Mouse (Mus musculus) forebrain, postnatal 0 days (tissue): ENCODE data around the gene Il17rb. TPM values are rescaled to one million over a fixed set of nuclear protein-coding genes. Genes with fewer than 3 reads are reported as not detected.

Source experiments
- ATAC-seq: fragments of 200-750 bp; cut with Nextera tagmentation; 2 replicates; pipeline ENCODE4 v1.8.0; 2017; ENCODE audit warnings: mild to moderate bottlenecking, moderate library complexity
- DNase-seq: peaks from one replicate; pipeline ENCODE4 v3.0.0-alpha.2; 2015
- H3K27ac ChIP-seq: fragments of 300-500 bp; sonication (generic); 2 replicates; pipeline ENCODE4 v1.5.1; 2014; ENCODE audit warnings: low read depth, mild to moderate bottlenecking, antibody characterized with exemption, low read length, moderate library complexity, mixed read lengths
- H3K27me3 ChIP-seq: fragments of 300-500 bp; sonication (generic); 2 replicates; pipeline ENCODE4 v1.6.1; 2014; ENCODE audit warnings: mild to moderate bottlenecking, low read length, mixed read lengths; ENCODE audit not compliant: insufficient read depth
- H3K36me3 ChIP-seq: fragments of 300-500 bp; sonication (generic); 2 replicates; pipeline ENCODE4 v1.6.1; 2014; ENCODE audit warnings: mild to moderate bottlenecking, moderate library complexity; ENCODE audit not compliant: insufficient read depth
- H3K4me1 ChIP-seq: fragments of 300-500 bp; sonication (generic); 2 replicates; pipeline ENCODE4 v1.6.1; 2014; ENCODE audit warnings: antibody characterized with exemption; ENCODE audit not compliant: insufficient read depth
- H3K4me2 ChIP-seq: fragments of 300-500 bp; sonication (generic); 2 replicates; pipeline ENCODE4 v1.6.1; 2014; ENCODE audit warnings: low read depth, mild to moderate bottlenecking, moderate library complexity
- H3K4me3 ChIP-seq: fragments of 300-500 bp; sonication (generic); 2 replicates; pipeline ENCODE4 v1.5.1; 2014; ENCODE audit warnings: low read depth, low read length, mixed read lengths
- H3K9ac ChIP-seq: fragments of 300-500 bp; sonication (generic); 2 replicates; pipeline ENCODE4 v1.6.1; 2014; ENCODE audit warnings: mild to moderate bottlenecking
- H3K9me3 ChIP-seq: fragments of 300-500 bp; sonication (generic); 2 replicates; pipeline ENCODE4 v1.6.1; 2016; ENCODE audit warnings: low read length
- CTCF ChIP-seq: sonication (generic); IDR thresholded peaks from 2 replicates; pipeline ENCODE4 v1.5.1; 2016; ENCODE audit warnings: antibody characterized with exemption, control low read depth, low read depth
- WGBS: fragments of 180-500 bp; shearing (Covaris S2); extraction: QIAGEN DNeasy Blood & Tissue Kit; methylation state at CpG from one replicate; pipeline ENCODE4 v1.1.7; 2014; 5-methylcytosine and 5-hydroxymethylcytosine counted together
- polyA plus RNA-seq: library from polyadenylated mRNA; unstranded; fragments of >200 nt; fragmentation: Nextera tagmentation; extraction: Ambion mirVana; gene quantifications from 2 replicates; pipeline ENCODE4 v1.2.1, GENCODE M21; 2015
- total RNA-seq: library from RNA; depleted of rRNA; stranded (reverse); fragments of >200 nt; gene quantifications from 2 replicates; pipeline ENCODE4 v1.2.3, GENCODE M21; 2014; rRNA removed

The Il17rb gene
- total RNA-seq (0.71 and 0.92 TPM in 2 replicates), polyA plus RNA-seq (0.54 and 1.1 TPM in 2 replicates)

- WGBS, result 11% methylated on average over 54 of the region's 54 CpGs
- DNase-seq (peak; percentile 42), ATAC-seq (peak; percentile 61)
- no peak within 1 kb of the TSS for H3K27ac ChIP-seq
- peaks cover 11% of the 10 kb centered on the region for H3K4me1 ChIP-seq
- H3K36me3 ChIP-seq, result no peaks in the 10 kb centered on the region
- H3K9me3 ChIP-seq, result no peaks in the 10 kb centered on the region
- peak within 1 kb of the TSS; percentile 43 for H3K4me3 ChIP-seq
- H3K4me2 ChIP-seq, result peak within 1 kb of the TSS; percentile 89
- no peaks in the 10 kb centered on the region for H3K27me3 ChIP-seq
- H3K9ac ChIP-seq, result peak within 1 kb of the TSS; percentile 53
- no peak for TF ChIP-seq CTCF
These were observed at the start of gene Il17rb, which contains the start of gene Chdh for GRCm38 (mm10) chr14:30008733-30009575. Gene Il17rb (minus strand): TSS chr14:30008896. Gene Chdh (plus strand): TSS chr14:30009023.

DNA sequence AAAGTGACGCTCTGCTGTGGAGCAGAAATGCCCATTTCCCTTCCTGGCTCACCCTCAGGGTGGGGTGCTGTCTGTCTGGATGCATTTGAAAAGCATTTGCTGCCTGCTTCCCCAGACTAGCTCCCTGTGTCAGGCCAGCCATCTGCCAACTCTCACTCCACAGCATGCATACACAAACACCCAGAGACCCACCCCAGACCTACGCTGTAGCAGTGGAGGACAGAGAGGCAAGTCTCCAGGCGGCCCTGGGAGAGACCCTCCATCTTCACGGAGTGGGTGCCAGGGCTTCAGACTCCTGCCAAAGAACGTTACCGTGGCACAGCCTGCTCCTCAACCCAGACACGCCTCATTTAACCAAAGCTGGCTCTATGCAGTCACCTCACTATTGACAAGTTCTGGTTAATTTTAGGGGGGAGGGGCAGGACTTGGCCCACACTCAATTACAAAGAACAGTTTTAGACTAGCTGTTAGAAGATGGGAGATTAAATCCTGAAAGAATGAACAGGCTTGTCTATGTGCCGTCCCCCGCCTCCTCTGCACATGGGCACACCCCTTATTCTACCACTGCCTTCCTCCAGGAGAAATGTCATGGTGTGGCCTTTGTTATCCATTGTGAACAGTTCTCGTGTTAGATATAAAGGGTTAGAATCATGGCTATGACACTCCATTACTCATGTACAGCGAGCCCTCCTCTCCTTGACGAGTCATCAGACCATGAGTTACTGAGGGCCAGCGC, 47.5 kb upstream of the Il17rb start:
- Histone ChIP-seq H3K4me3 (no peak overlapping the region), H3K36me3 (peaks cover 11% of the 10 kb centered on the region), H3K9me3 (no peaks in the 10 kb centered on the region), H3K27ac (peak overlapping the region; percentile 64; the same call in 1 of the 2 replicates), H3K9ac (no peak overlapping the region), H3K27me3 (no peaks in the 10 kb centered on the region), H3K4me2 (0 out of 2 replicates have a peak overlapping the region, but pooled peaks have one; percentile 10), H3K4me1 (peaks cover 10% of the 10 kb centered on the region)
- ATAC-seq, result peak; percentile 94
- 26% methylated on average over 13 of the region's 13 CpGs for WGBS
- TF ChIP-seq CTCF, result no peak
- peak; percentile 78 for DNase-seq

GRCm38 (mm10) chr14:30054922-30055321, 46.2 kb upstream of the Il17rb start:
- no peaks in the 10 kb centered on the region for H3K9me3 ChIP-seq
- DNase-seq, result no peak
- TF ChIP-seq CTCF, result no peak
- H3K27ac ChIP-seq, result no peak overlapping the region
- H3K36me3 ChIP-seq, result peaks cover 13% of the 10 kb centered on the region
- 72% methylated on average over 7 of the region's 7 CpGs for WGBS
- no peak overlapping the region for H3K4me2 ChIP-seq
- H3K9ac ChIP-seq, result no peak overlapping the region
- H3K4me3 ChIP-seq, result no peak overlapping the region
- no peaks in the 10 kb centered on the region for H3K27me3 ChIP-seq
- H3K4me1 ChIP-seq, result peaks cover 10% of the 10 kb centered on the region
- ATAC-seq, result no peak

GRCm38 (mm10) chr14:30050280-30050679, 41.6 kb upstream of the Il17rb start:
- Histone ChIP-seq H3K27me3 (no peaks in the 10 kb centered on the region), H3K9me3 (no peaks in the 10 kb centered on the region), H3K36me3 (peaks cover 26% of the 10 kb centered on the region), H3K9ac (no peak overlapping the region), H3K4me2 (no peak overlapping the region), H3K27ac (no peak overlapping the region), H3K4me3 (no peak overlapping the region), H3K4me1 (no peaks in the 10 kb centered on the region)
- ATAC-seq (no peak), DNase-seq (no peak)
- 82% methylated on average over 8 of the region's 8 CpGs for WGBS
- no peak for TF ChIP-seq CTCF

GRCm38 (mm10) chr14:30048049-30048448, 39.4 kb upstream of the Il17rb start:
- DNase-seq (no peak), ATAC-seq (no peak)
- no peak overlapping the region for H3K9ac ChIP-seq
- H3K9me3 ChIP-seq, result no peaks in the 10 kb centered on the region
- H3K4me1 ChIP-seq, result no peaks in the 10 kb centered on the region
- 78% methylated on average over 3 of the region's 3 CpGs for WGBS
- H3K27me3 ChIP-seq, result no peaks in the 10 kb centered on the region
- no peak overlapping the region for H3K4me2 ChIP-seq
- H3K27ac ChIP-seq, result no peak overlapping the region
- no peak for TF ChIP-seq CTCF
- peaks cover 36% of the 10 kb centered on the region for H3K36me3 ChIP-seq
- no peak overlapping the region for H3K4me3 ChIP-seq

GRCm38 (mm10) chr14:30046976-30047375, 38.3 kb upstream of the Il17rb start:
- WGBS, result 97% methylated on average over 4 of the region's 4 CpGs
- no peak for ATAC-seq
- DNase-seq, result no peak
- no peak overlapping the region for H3K4me2 ChIP-seq
- TF ChIP-seq CTCF, result no peak
- no peak overlapping the region for H3K9ac ChIP-seq
- peaks cover 34% of the 10 kb centered on the region for H3K36me3 ChIP-seq
- H3K27ac ChIP-seq, result no peak overlapping the region
- H3K4me3 ChIP-seq, result no peak overlapping the region
- no peaks in the 10 kb centered on the region for H3K9me3 ChIP-seq
- no peaks in the 10 kb centered on the region for H3K4me1 ChIP-seq
- H3K27me3 ChIP-seq, result no peaks in the 10 kb centered on the region
